Mouse (Mus musculus) embryonic fibroblast, embryonic 13.5 days (primary cell): ENCODE data around the gene Mia3.
A peak's percentile ranks its signal among the peaks of the same experiment; 100 is the strongest.

Experiments used
- CTCF ChIP-seq: IDR thresholded peaks from 2 replicates; pipeline ENCODE4 v1.5.1; 2011; ENCODE audit warnings: mild to moderate bottlenecking, control low read depth, low read length, moderate library complexity, borderline replicate concordance; ENCODE audit not compliant: insufficient read depth
- POLR2A ChIP-seq: IDR thresholded peaks from 2 replicates; pipeline ENCODE4 v1.6.1; 2011; ENCODE audit warnings: low read depth, mild to moderate bottlenecking, control low read depth, low read length, moderate library complexity

DNA sequence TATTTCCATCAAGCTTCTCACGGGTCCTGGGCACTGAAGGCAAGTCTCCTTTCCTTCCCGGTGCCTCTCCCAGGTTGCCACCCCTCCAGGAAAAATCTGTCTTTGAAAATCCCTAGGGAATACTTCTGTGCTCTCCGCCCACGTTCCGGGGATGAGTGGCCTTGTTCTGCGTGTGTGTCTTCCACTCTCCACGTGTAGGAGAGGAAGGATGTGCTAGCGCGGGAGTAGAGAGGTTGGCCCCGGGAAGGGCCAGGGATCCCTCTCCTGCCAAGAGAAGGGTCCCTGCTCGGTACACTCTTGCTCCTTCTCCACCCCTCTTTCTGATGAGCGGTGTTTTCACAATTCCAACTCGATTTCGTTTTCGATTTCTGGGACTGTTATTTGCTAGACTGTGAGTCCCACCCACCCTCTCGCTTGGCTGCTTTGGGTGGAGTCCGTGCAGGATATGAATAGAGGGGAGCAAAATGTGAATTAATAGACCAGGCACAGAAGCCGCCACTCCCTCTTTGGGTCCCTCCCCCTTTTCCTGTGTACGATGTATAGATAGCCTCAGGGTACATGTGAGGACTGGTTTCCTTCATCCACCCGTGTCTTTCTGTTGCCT, 71.4 kb downstream of the Mia3 start:
- TF ChIP-seq CTCF (no peak), POLR2A (peak; percentile 80)
